Mouse (Mus musculus): ENCODE measurements around the gene Pgc.

- TF ChIP-seq POLR2A (IDR thresholded peaks at IDR 0.05; ENCODE audit: borderline replicate concordance, extremely low read depth, insufficient read depth, insufficient read length, poor library complexity, severe bottlenecking) (no peak), CTCF (IDR thresholded peaks at IDR 0.05; ENCODE audit: borderline replicate concordance, extremely low read depth, insufficient read depth, insufficient read length) (no peak)
Measured at GRCm38 (mm10) chr17:47737271-47738065, 10.8 kb downstream of the Pgc start.

All from brain, embryonic 14.5 days (tissue).